Mouse (Mus musculus) ovary, adult 18-20 months (tissue): ENCODE measurements around the gene Gm12216.

Experiments
- DNase-seq: peaks from one replicate; pipeline ENCODE4 v3.0.0; 2022; ENCODE audit warnings: low spot score, mixed read lengths

Gm12216 gene

DNA sequence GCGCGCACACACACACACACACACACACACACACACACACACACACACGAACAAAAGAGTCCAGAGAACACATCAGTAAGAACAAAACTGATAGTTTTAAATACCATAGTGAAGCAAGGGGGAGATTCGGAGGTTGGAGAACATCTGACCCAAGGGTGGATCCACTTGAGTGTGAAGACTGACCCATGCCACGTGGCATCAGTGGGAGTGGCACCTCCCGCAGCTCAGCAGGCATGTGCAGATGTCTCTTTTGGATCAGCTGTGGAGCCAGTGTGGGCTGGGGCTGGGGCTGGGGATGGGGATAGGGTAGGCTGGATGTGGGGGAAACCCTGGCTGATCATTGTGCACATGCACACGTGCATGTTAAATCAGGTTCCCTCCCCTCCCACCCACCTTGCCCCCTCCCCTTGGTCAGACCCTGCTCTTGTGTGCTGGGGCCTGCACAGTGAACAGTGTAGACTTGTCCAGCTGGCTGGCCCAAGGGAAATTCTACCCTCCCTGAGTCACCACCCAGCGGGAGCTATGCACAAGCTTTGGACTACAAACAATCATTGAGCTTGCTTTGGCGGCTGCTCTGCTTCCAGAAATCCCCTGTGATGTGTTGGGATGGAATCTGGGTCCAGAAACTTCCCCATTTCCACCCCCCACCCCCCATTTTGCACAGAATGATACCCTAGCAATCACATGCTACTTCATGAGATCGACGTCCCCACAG lies 37.7 kb downstream of the Gm12216 start:
- DNase-seq = no peak

DNA sequence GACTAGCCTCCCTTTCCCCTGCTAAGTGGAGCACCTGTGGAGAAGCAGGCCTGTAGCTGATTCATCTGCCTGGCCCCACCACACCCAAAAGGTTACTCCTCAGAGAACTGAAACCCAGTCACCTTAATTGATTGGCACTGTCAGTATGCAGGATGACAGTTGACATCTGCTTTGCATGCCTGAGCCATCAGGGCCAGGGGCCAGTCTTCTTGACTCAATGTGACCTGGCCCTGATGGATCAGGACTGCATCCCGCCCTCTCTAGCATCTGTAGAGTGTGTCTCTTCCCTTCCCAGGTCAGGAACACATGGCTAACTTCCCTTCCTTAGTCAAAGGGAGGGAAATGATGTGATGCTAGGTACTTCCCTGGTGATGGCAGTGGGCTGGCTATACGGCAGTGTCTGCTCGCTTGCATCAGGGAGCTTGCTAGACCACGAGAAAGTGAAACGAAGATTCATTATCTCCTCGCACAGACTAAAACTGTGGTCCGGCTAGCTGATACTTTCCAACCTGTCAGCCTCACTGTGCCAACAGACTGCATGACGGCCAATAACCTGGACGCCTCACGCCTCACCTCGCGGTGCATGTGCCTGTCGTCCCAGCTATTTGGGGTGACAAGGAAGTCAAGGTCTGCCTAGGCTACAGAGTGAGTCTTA lies 38.4 kb downstream of the Gm12216 start:
- no peak for DNase-seq

DNA sequence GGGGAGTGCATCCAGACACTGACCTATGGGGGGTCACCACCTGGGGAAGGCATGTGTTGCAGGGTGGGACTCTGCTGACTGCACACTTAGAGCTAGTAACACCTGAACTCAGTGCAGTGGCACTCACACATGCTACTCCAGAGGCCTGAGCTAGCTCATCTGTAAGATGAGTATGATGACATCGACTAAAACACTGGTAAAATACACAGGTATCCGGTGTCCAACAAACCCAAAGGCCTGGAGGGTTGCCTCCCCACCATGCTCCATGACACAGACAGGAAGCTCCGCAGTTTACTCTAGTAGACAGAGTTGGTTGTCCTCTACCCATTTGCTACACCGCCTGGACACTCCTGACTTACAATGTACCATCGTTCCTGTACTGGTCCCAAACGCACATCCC lies 39.5 kb downstream of the Gm12216 start:
- no peak for DNase-seq

DNA sequence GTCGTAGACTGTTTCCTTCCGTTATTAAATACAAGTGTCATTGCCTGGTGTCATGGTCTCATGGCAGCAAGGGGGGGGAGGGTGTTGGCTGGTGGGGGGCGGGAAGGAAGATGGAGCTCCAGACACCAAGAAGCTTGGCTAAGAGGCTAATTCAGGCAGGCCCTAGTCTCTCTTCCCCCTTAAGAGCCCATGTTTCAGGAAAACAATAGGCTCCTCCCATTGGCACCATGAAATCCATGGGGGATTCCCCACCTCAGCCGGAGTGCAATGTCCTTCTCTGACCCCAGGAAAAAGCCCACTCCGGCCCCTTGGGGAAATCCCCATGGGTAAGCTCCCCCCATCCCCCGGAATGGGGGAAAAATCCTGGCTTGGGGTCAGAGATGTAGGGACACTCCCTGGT lies 40.3 kb downstream of the Gm12216 start:
- no peak for DNase-seq

DNA sequence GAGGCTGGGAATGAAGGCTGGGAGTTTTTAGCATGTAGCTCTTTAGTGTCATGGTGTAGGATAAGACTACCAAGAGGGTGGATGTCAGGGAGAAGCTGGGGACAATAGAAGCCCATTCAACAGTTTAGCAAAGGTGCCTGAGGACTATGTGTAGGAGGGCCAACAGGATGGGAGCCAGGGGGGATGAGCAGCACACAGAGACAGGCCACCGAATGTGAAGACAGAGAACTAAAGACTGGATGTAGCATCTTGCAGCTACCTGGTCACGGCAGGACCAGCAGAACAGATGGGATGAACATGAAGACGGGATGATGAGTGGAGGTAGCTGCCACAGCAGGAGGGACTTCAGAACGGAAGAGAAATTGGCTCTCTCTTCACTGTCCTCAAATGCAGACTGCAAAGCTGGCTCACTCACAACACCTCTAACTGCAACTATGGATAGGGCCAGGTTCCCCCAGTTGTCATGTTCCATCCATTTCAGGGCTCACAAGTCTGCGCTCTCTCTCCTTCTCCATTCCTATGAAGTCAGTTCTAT lies 42.1 kb downstream of the Gm12216 start:
- DNase-seq = no peak

DNA sequence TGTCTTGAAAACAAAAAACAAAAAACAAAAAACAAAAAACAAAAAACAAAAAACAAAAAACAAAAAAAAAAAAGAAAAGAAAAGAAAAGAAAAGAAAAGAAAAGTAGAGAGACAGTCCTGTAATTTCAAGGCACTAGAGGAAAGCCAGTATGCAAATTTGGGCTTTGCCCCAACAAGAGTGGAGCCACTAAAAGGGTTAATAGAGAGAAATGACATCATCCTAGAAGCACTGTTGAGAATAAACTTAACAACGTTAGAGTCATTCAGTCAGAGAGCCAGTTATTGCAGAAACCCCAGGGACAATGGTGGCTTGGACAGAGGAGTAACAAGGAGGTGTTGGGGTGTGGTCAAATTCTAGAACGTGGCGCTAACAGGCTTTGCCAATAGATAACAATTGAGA lies 44.2 kb downstream of the Gm12216 start:
- no peak for DNase-seq

DNA sequence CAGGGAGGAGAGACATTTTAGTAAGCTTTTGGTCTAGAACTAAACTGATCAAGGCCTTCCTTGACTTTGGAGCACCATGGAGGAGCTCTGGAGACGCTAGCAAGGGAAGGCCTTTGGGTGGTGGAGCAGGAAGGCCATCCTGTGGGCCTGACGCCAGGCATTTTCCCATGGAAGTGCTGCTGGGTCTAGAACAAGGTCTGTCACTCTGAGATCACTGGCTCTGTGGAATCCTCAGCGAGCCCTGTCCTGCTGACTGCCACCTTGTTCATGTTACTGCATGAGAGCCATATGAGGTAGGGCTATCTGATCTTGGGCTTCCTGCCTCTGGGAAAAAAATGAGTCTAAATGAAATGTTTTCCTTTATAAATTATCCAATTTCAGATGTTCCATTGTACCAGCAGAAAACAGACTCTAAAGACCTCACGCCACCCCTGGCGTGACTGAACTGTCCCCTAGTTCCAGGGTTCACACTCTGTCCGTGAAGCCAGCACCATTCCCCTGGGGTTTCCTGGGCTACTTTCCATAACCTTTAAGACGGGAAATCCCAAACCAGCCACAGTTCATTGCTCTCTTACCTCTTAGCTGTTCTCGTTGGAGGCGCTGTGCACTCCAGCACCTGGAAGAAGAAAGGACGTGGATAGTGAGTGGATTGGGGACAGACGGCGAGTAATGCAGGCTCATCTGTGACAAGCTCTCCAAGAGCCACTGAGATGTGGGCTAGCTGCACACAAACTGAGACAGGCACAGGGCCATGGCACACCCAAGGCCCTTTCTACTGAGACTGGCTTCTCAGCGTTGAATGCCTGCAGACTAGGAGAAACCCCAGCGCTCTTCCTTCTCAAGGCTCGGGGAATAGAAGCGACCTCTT lies 45.8 kb downstream of the Gm12216 start:
- DNase-seq = no peak

DNA sequence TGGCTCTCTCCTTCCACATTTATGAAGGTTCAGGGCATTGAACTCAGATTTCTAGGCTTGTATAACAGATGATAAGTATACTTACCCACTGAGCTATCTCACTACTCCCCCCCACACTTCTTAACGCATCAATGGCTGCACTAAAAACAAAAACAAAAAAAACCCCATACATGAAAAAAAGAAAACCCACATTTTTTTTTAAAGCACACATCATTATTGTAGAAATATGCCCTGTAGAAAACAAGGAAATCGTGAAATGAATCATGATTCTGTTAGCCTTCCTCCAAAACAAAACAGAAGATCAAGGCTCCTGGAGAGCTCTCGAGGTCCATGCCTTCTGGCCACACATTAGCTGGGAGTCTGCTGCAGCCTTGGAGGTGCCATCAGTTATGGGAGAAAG lies 47.7 kb downstream of the Gm12216 start:
- DNase-seq = no peak

DNA sequence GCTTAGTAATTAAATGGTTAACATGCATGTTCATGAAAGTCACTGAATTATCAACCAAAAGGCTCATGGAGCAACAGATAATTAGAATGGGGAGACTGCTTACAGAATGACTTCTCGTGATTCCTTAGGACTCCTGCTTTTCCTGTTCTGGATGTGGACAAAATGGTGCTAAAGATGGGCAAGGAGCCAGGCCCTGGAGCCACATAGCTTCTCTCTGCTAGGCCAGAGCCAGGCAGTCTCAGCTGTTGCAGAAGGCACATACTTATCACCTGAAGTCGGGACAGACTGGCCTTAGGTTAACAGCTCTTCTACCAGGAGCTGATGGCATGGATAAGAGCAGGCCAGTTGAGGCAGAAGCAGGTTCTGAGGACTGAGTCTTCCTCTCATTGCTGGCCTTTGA lies 48.3 kb downstream of the Gm12216 start:
- DNase-seq = no peak

DNA sequence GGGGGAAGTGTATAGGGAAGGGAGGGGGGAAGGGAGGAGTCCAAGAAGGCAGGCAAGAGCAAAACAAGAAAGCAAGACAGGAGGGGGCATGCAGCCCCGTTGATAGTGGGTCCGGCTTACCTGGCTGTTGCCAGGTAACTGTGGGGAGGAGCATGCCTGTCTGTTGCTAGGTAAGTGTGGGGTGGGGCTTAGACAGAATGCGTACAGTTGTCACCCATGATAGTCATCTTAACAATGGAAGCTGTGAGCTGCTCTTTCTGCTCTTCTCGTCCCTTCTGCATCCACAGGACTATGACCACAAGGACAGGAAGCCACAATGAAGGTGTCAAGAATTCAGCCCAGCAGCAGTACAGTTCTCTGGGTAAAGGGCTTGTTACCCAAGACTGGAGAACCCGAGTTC lies 48.9 kb downstream of the Gm12216 start:
- DNase-seq = no peak

DNA sequence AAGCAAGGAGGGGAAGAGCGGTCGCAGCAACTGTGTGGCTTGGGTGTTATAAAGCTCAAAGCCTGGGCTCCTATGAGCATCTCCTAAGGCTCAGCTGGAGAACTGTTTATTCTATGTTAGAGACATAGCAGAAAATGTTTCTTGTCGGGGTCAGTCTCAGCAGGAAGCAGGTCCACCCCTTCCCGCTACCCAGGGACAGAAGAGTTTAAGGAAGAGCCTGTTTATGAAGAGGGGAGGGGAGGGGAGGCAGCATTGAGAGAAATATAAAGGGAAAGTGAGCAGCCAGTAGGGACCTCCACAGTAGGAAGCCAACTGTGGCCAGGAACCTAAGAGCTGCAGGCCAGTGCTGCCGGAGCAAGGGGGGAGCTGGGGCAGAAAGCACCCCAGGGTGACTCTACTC lies 49.7 kb downstream of the Gm12216 start:
- DNase-seq = no peak

DNA sequence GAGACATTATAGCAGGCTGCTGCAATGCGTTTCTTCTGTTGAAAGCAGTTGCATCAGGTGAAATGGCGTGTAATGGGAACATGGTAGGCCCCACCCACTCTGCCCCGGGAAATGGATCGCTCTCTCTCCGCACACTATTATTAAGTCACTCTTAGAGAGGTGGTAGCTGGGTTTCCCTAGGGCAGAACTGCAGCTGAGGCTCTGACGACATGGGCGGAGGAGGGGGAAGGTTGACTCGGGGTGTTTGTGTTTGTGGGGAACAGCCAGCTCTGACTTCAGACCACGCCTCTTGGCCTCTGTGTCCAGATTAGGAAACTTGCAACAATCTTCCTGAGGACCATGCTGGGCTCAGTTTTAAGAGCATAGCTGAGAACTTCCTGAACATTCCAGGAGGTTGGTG lies 53.3 kb downstream of the Gm12216 start:
- peak; percentile 48 for DNase-seq

DNA sequence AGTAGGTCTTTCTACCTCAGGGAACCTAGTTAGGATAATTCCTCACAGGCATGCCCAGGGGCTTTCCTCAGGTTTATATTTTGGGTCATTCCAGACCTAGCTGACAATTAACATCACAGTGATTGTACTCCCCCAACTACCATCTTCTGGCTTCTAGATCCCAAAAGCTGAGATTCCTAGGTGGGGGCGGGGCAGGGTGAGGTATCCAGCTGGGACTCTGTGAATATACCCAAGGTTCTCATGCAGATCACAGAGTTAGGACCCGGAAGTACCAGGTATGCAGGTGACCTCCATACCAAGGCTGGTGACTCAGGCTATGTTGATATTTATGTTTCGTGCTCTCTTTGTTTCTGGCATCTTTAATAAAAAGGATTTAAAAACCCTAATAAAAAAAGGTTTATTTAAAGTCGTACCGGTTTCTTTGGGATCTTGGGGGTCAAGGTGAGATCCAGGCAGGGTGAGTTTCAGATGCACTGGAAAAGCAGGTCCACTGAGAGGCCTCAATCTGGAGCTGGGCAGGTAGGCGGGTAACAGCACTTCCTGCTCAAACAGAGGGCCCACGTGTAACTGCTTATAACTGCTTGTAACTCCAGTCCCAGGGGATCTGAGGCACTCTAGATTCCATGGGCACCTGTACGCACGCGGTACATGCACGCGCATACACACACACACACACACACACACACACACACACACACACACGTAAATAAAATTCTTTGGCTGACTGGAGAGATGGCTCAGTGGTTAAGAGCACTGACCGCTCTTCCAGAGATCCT lies 54.3 kb downstream of the Gm12216 start:
- DNase-seq = no peak

DNA sequence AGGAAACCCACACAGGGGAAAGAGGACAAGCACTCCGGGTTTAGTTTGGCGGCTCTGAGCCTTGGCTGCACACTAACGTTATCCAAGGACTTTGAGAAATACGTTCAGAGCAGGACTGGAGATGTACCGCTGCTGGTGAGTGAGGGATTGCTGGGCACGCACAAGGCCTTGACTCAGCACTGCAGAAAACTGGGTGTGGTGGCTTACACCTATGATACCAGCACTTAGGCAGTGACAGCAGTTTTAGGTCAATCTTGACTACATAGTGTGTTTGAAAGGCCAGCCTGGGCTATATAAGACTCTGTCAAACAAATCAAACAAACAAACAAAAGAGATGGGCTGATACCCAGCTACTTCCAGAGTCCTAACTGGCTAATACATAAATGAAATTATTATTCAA lies 55.6 kb downstream of the Gm12216 start:
- DNase-seq = no peak

DNA sequence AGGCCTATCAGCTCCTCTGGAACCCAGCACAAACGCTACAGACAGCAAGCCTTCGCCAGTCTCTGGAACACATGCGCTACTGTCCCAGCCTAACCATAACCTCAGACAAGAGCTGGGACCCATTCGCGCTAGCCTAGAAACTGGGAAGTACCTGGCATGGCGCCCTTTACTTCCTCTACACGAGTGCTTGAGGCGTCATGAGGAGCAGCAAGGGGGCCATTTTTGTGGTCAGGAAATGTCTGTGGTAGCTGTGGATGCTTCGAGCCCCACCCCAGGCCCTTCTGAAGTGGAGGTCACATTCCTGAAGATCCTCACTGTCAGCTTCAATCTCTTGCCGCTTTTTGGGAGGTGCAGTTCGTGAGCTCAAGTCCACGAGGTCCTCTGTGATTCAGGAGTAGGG lies 56.0 kb downstream of the Gm12216 start:
- DNase-seq = no peak

DNA sequence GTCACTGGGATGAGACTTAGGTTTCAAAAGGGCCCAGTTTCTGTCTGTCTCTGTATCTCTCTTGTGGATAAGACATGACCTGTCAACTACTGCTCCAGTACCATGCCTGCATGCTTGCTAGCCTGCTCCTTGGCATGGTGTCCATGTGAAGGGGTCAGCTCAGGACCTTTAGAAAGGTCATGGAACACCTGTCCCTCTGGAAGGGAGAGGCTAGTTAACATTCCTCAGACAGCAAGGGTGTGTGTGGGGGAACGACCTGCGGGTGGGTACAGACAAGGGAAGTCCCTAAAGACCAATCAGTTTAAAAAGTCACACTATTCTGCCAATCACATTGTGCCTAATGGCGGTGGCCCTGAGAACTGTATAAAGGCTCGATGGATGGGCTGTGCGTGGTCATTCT lies 58.1 kb downstream of the Gm12216 start:
- DNase-seq = no peak

DNA sequence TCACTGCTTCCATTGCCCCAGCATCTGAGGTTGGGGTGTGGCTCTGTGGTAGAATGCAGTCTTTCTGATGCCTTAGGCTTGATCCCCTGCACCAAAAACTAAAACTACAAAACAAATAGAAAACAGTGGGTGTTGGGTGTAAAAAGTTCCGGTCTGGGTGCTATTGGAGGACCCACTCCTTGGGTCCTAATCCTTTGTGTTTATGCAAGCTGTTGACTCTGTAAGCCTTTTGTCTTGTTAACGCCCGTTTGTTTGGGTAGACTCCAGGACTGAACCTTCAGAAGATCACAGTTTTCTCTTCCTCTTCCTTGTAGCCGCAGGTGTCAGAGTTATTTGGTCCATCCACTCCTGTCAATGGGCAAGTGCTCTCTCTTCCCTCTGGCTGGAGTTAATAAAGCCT lies 59.0 kb downstream of the Gm12216 start:
- no peak for DNase-seq

DNA sequence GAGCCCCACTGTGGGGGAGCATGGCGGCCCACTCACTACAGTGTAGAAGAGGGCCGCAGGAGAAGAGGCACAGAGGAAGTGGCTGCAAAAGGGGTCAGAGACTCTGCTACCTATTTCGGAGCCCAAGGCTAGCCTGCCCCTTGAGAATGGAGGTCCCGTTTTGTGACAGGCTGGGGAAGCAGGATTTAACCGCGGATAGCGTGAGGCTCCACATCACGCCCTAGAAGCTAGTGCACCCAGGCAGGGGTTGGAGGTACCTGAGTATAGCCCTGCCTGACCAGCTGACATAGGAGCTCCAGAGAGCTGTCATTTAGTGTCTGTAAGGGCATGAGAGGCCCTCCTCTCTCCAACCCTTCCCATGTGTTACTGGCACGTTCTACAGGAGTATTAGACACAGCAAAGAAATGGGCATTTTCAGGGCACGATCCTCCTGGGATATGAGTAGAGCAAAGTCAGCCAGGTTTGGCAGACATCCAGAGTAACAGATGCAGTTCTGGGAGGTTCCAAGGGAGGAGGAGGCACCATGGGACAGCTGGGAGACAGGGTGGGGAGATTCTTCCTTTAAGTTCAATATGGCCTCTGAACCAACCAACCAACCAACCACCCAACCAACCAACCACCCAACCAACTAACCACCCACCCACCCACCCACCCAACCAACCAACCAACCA lies 60.9 kb downstream of the Gm12216 start:
- no peak for DNase-seq

DNA sequence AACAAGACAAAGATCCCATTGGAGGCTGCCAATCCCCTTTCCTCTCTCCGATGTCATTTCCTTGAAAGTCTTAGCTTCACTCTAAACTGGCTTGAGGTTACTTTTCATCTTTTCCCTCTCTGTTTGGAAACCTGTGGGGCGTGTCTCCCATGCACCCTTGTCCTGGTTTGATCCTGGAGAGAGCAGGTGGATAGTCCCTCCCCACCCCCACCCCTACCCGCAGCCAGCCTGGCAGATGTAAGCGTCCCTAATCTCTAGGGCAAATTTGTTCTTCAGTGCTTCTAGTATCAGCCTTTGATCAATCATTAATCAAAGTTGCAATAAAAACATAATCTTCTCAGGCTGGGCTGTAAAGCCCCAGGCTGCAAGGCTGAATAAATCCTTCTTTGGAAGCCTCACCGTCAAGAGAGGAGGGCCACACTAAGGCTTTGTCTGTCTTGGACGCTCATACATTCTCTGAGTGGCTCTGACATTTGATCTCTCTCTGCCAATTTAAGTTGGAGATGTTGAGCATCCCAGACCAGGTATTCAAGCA lies 61.6 kb downstream of the Gm12216 start:
- no peak for DNase-seq

DNA sequence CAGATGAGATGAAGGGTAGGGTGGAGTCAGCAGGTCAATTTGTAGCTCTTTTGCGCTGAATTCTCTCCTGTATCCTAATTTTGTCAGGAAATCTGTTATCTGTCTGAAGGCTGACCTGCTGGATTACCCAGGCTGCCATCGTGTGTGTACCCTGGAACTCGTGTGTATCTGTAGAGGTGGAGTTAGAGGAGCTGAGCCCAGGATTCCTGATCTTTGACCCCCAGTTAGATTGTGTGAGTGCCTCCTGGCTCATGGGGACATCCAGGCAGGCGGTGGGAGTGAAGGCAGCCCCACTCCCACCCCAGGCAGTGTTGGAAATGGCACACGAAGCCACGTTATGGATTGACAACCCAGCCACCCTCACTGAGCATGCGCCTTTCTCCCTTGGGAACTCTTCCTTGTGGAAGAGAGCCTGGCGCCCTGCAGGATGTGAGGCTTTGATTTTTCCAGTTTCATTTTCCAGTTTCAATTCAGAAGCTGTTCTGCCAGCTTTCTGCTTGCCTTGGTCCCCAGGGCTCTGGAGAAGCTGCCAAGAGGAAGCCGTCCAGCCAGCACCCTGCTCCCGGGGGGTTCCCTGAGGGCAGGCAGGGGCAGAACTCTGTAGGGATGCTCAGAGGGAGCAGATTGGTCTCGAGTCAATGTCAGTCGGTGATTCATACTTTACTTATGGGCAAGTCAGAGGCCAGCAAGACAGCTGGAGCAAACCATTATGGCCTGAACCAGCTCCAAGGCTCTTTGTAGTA lies 62.5 kb downstream of the Gm12216 start:
- DNase-seq = peak; percentile 53
